Mouse (Mus musculus) megakaryocyte, embryonic 14.5 days (primary cell): ENCODE results near the gene Sp6. TPM values are rescaled to one million over a fixed set of nuclear protein-coding genes. Genes with fewer than 3 reads are reported as not detected.
A peak's percentile ranks its signal among the peaks of the same experiment; 100 is the strongest.

Experiments used
- H3K27me3 ChIP-seq: replicated peaks from 2 replicates; pipeline ENCODE3; 2012; ENCODE audit warnings: inconsistent platforms
- H3K36me3 ChIP-seq: replicated peaks from 2 replicates; pipeline ENCODE3; 2012; ENCODE audit warnings: low read length, inconsistent platforms, mixed read lengths
- H3K4me1 ChIP-seq: 2 replicates; pipeline ENCODE4 v1.6.1; 2012; ENCODE audit warnings: inconsistent platforms
- H3K4me3 ChIP-seq: replicated peaks from 2 replicates; pipeline ENCODE3; 2012; ENCODE audit warnings: moderate library complexity, mild to moderate bottlenecking, inconsistent platforms
- H3K9me3 ChIP-seq: 2 replicates; pipeline ENCODE4 v1.6.1; 2012; ENCODE audit warnings: inconsistent platforms
- FLI1 ChIP-seq: IDR thresholded peaks from 2 replicates; pipeline ENCODE4 v1.6.1; 2012; ENCODE audit warnings: low read length, inconsistent platforms, mixed read lengths
- GATA1 ChIP-seq: IDR thresholded peaks from 3 replicates; pipeline ENCODE4 v1.6.1; 2012; ENCODE audit warnings: mixed read lengths, low read length, inconsistent platforms, borderline replicate concordance
- polyA plus RNA-seq: library from polyadenylated mRNA; stranded (reverse); fragments of >175 nt; gene quantifications from 2 replicates; pipeline ENCODE4 v1.2.3, GENCODE M21; 2012; ENCODE audit warnings: low replicate concordance; ENCODE audit not compliant: insufficient read depth

Sp6 gene
- polyA plus RNA-seq, 1 experiment: 0.77 TPM

DNA sequence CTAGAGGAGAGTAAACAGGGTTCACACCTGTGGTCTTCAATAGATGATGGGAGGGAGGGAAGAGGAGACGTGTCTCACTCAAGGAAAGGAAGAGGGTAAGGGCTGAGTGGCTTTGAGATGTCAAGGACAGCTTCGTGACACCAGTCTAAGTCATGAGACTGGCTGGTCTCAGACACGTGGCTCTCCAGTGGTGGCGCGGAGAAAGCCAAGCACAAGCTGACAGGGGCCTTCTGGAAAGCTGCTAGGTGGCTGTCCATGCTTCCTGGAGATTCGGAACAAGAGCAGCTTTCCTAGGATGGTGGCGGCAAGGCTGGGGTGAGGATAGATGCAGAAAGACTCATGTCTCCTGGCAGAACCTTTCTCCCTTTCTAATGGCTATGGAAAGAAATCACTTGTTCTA is 25.7 kb downstream of the Sp6 start:
- Histone ChIP-seq H3K9me3 (no peaks in the 10 kb centered on the region), H3K4me3 (no peak overlapping the region), H3K4me1 (peaks cover 55% of the 10 kb centered on the region), H3K27me3 (peaks cover 20% of the 10 kb centered on the region), H3K36me3 (peaks cover 10% of the 10 kb centered on the region)
- no peak for TF ChIP-seq GATA1
- TF ChIP-seq FLI1: no peak

DNA sequence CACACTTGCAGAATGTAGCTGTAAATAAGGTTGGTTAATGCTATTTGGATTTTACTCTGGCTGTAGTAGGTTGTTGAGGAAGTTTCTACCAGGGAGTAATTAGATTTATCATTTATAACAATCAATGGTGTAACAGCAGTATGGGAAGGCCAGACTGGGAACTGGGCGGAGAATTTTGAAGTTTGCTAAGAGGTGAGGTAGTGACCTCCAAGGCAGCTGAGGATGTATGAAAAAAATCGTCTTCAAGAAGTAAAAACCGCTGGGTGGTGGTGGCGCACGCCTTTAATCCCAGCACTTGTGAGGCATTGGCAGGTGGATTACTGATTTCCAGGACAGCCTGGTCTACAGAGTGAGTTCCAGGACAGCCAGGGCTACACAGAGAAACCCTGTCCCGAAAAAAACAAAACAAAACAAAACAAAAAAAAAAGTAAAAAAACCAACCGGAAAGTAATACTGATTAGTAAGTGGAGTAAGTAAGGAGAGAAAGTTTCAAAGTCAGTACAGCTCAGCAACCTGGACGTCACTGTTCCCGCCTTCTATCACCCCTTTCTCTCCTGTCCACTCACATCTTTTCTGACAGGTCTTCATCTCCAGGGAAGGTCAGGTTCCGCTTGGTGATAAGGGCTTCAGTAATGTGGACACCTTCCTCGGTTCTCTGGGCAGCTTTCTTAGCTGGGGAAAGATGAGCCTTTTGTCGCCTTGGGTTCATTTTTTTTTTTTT is 27.3 kb downstream of the Sp6 start:
- Histone ChIP-seq H3K36me3 (peaks cover 25% of the 10 kb centered on the region), H3K4me3 (peak overlapping the region; percentile 94), H3K9me3 (no peaks in the 10 kb centered on the region), H3K4me1 (peaks cover 52% of the 10 kb centered on the region), H3K27me3 (peaks cover 10% of the 10 kb centered on the region)
- no peak for TF ChIP-seq FLI1
- no peak for TF ChIP-seq GATA1

DNA sequence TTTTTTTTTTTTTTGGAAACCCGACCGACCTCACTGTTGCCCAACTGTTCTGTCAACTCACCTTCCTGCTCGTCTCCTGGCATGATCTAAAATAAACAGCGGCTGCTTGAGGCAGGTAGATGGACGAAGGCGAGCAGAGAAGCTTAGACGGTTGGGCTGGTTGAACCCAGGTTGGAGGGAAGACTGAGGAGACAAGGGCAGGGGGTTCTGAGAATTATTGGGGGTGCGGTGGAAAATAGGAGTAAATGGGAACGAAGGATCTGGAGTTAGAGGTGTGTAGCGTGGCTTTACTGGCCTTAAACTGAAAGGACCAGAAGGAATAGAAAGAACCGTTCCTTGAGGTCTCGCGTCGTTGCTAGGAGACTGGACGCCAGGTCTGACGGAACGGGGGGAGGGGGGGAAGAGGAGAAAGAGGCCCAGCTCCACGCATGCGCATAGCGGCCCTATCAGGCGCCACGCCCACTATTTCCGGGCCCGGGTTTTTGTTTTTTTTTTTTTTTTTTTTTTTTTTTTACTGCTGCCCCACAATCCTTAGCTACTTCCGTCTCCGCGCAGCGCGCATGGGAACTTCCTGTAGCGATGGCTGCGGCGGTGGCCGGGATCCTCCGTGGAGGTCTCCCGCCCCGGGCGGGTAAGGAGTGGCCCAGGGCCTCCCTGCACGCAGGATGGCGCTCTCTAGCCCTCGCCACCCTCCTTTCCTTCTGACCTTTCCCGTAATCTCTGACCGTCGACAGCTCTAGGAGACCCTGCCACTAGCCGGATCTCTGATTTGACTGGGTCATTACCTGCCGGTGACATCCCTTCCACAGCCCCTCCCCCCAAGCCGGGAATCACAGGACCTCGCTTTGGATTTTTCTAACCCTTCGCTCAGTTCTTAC is 28.1 kb downstream of the Sp6 start, which contains the start of the genes Lrrc46 and Mrpl10:
Gene Lrrc46, minus strand, starts transcription at position 386 of the 878 bp plus-strand sequence.
Gene Mrpl10, plus strand, starts transcription at position 539 of the 878 bp plus-strand sequence.
- Histone ChIP-seq H3K9me3 (no peaks in the 10 kb centered on the region), H3K4me3 (peak within 1 kb of the TSS; percentile 94), H3K27me3 (peaks cover 2% of the 10 kb centered on the region), H3K36me3 (peaks cover 32% of the 10 kb centered on the region), H3K4me1 (peaks cover 48% of the 10 kb centered on the region)
- peak; percentile 34; the same call in 1 of the 2 replicates for TF ChIP-seq FLI1
- TF ChIP-seq GATA1: no peak

DNA sequence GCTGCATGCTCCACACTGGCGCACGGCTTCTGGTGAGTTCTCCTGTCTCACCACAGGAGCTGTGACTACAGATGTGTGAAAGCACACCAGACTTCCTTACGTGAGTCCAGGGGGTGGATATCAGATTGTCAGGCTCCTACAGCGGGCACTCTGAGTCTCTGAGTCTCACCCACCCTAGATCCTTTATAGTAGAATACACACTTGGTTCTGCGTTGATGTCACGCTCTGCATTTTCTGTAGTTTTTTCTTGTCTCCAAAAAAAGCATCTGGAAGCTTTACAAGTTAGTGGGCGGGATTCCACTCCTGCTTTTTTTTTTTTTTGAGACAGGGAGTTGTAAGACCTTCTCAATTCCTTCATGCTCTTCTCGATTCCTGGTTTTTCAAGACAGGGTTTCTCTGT is 31.7 kb downstream of the Sp6 start:
- Histone ChIP-seq H3K27me3 (no peaks in the 10 kb centered on the region), H3K4me3 (no peak overlapping the region), H3K36me3 (peaks cover 62% of the 10 kb centered on the region), H3K9me3 (no peaks in the 10 kb centered on the region), H3K4me1 (peaks cover 37% of the 10 kb centered on the region)
- no peak for TF ChIP-seq GATA1
- no peak for TF ChIP-seq FLI1

DNA sequence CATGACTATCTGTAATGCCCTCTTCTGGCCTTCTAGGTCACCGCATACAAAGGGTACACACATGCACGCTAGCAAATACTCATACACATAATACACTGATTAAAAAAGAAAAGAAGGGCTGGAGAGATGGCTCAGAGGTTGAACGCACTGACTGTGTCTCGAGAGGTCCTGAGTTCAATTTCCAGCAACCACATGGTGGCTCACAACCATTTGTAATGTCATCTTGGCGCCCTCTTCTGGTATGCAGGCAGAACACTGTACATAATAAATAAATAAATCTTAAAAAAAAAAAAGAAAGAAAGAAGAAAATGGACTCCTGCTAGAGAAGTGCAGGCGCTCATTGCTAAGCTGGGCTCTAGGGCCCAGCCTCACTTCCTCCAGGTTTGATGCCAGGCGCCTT is 32.7 kb downstream of the Sp6 start:
- no peak overlapping the region for H3K4me3 ChIP-seq
- peaks cover 39% of the 10 kb centered on the region for H3K4me1 ChIP-seq
- H3K9me3 ChIP-seq: no peaks in the 10 kb centered on the region
- TF ChIP-seq GATA1: no peak
- TF ChIP-seq FLI1: no peak
- H3K27me3 ChIP-seq: no peaks in the 10 kb centered on the region
- H3K36me3 ChIP-seq: peaks cover 62% of the 10 kb centered on the region

DNA sequence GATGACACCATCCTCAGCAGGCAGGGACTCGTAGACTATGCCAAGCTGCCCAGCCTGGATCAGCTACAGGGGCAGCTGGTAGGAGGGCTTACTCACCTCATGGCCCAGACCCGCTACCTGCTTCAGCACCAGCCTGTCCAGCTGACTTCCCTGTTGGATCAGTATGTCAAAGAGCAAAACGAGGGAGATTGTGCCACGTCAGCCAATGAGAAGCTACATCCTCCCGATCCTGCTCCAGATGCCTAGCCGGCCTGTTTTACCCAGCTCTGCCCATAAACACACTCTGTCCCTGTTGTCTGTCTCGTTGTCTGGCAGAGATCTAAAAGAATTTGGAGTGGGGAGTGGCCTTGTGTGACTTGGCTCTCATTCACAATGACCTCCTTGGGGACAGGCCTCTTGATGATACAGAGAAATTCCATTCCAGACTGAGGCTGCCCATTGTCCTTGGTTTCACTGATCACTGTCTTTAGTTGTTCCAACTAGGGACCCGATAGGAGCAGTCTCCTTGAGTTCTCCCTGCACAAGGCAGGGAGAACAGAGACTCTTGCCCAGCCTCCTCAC is 35.0 kb downstream of the Sp6 start:
- TF ChIP-seq GATA1: no peak
- no peak for TF ChIP-seq FLI1
- no peaks in the 10 kb centered on the region for H3K9me3 ChIP-seq
- no peak overlapping the region for H3K4me3 ChIP-seq
- H3K4me1 ChIP-seq: peaks cover 43% of the 10 kb centered on the region
- H3K36me3 ChIP-seq: peaks cover 68% of the 10 kb centered on the region
- H3K27me3 ChIP-seq: no peaks in the 10 kb centered on the region

DNA sequence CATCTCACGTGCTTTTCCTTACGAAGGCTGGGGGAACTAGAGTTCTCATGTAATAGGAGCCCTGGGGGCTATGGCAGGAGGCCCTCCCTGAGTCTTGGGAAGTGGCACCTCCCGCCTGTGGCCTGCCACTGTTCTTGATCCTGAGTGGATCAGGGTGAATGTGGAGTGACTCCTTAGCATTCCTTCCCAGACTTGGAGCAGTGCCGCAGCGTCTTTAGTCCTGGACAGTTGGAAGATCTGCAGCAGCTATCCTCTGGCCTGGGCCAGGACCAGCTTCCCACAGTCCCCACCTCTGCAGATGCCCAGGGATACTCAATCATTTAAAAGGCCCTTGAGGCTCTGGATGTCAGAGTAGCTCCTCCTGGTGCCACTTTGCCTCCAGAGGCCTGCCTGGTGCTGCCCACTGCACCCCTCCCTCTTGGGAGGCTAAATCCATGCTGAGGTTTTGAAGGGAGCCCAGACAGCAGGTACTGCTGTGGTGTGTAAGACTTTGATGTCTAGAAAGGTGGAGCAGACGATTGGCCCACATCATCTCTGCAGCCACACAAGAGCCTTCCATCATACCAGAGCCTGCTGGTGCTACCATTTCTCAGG is 36.4 kb downstream of the Sp6 start:
- Histone ChIP-seq H3K9me3 (no peaks in the 10 kb centered on the region), H3K4me1 (peaks cover 34% of the 10 kb centered on the region), H3K36me3 (peaks cover 66% of the 10 kb centered on the region), H3K27me3 (no peaks in the 10 kb centered on the region), H3K4me3 (no peak overlapping the region)
- TF ChIP-seq FLI1: no peak
- TF ChIP-seq GATA1: no peak

DNA sequence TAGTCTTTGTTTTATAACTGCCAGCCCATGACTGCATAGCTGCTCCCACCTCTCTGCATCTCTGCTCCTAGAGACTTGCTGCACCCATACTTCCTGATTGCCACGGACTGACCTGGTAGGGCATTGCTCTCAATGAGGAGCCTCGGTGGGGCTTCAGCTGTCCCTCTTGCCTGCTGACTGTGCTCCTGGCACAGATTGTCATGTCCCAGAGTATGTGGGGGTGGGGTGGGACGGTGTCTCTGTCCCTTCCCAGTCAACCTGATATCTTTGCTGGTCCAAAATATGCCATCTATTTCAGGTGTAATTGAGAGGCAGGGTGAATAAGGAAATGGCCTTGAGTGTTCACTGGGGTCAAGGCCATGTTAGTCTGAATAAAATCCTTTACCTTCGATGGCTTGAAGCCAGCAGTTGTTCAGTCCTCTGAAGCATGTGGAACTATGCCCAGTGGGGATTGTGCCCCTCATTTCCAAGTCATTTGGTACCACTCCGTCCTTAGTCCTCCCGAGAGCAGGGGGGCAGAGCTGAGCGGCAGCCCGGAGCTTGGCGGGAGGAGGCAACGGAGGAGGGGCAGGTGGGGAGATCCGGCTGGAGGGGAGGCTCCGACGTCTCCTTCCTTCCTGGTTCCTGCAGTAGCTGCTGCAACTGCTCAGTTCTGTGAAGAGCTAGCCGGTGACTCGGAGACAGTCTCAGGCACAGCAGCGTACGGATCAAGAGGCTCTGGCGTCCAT is 37.2 kb downstream of the Sp6 start, which contains the start of gene Osbpl7:
Gene Osbpl7, plus strand, starts transcription at position 413 of the 728 bp plus-strand sequence.
- TF ChIP-seq GATA1 (no peak), FLI1 (no peak)
- H3K36me3 ChIP-seq: peaks cover 67% of the 10 kb centered on the region
- no peaks in the 10 kb centered on the region for H3K9me3 ChIP-seq
- no peaks in the 10 kb centered on the region for H3K27me3 ChIP-seq
- H3K4me1 ChIP-seq: peaks cover 32% of the 10 kb centered on the region
- peak within 1 kb of the TSS; percentile 94 for H3K4me3 ChIP-seq
